Mouse (Mus musculus): ENCODE data around the gene Ly6g6d. TPM values are rescaled to one million over a fixed set of nuclear protein-coding genes. Genes with fewer than 3 reads are reported as not detected.

Gene Ly6g6d
- polyA plus RNA-seq, 1 experiment from 2014 or later = 0.68 TPM

GRCm38 (mm10) chr17:35100196-35100765 is 22.4 kb upstream of the Ly6g6d start:
- H3K4me3 ChIP-seq (replicated peaks) = no peak overlapping the region
- H3K9ac ChIP-seq (replicated peaks) = no peak overlapping the region
- H3K27ac ChIP-seq = no peak overlapping the region
- H3K4me1 ChIP-seq (replicated peaks) = no peaks in the 10 kb centered on the region
- H3K27me3 ChIP-seq = no peaks in the 10 kb centered on the region
- H3K4me2 ChIP-seq = no peak overlapping the region
- no peaks in the 10 kb centered on the region for H3K9me3 ChIP-seq
- H3K36me3 ChIP-seq = peaks cover 89% of the 10 kb centered on the region
- ATAC-seq (ENCODE audit: insufficient number of reproducible peaks, insufficient read depth, low FRiP score, low TSS enrichment, low read depth) = no peak
- WGBS = 74% methylated on average over 10 of the region's 10 CpGs

GRCm38 (mm10) chr17:35097164-35097655 is 19.3 kb upstream of the Ly6g6d start:
- Histone ChIP-seq H3K4me2 (no peak overlapping the region), H3K27me3 (no peaks in the 10 kb centered on the region), H3K9me3 (no peaks in the 10 kb centered on the region), H3K4me3 (replicated peaks) (no peak overlapping the region), H3K27ac (no peak overlapping the region), H3K36me3 (peaks cover 98% of the 10 kb centered on the region), H3K4me1 (replicated peaks) (no peaks in the 10 kb centered on the region), H3K9ac (replicated peaks) (no peak overlapping the region)
- 88% methylated on average over 12 of the region's 12 CpGs for WGBS
- no peak for ATAC-seq (ENCODE audit: insufficient number of reproducible peaks, insufficient read depth, low FRiP score, low TSS enrichment, low read depth)

DNA sequence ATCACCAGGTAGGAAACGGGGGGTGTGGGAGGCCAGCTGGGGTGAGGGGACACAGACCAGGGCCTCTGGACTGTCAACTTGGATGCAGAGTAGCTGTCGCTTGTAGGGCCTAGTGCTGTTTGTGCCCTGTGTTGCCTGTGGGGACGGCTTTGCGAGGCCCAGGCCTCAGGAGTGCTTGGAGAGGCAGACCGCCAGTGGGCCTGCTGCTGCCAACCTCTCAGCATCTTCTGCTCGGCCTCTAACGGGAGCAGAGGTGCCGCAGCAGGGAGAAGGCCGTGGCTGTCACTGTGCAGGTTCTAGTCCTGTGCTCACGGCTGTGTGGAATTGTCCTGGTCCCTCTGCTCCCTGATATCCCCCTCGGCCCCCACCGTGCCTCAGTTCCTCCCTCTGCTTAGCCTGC is 18.7 kb upstream of the Ly6g6d start:
- Histone ChIP-seq H3K9me3 (no peaks in the 10 kb centered on the region), H3K9ac (replicated peaks) (no peak overlapping the region), H3K4me1 (replicated peaks) (no peaks in the 10 kb centered on the region), H3K27ac (no peak overlapping the region), H3K4me3 (replicated peaks) (no peak overlapping the region), H3K36me3 (peaks cover 98% of the 10 kb centered on the region), H3K27me3 (no peaks in the 10 kb centered on the region), H3K4me2 (no peak overlapping the region)
- 86% methylated on average over 12 of the region's 12 CpGs for WGBS
- no peak for ATAC-seq (ENCODE audit: insufficient number of reproducible peaks, insufficient read depth, low FRiP score, low TSS enrichment, low read depth)

DNA sequence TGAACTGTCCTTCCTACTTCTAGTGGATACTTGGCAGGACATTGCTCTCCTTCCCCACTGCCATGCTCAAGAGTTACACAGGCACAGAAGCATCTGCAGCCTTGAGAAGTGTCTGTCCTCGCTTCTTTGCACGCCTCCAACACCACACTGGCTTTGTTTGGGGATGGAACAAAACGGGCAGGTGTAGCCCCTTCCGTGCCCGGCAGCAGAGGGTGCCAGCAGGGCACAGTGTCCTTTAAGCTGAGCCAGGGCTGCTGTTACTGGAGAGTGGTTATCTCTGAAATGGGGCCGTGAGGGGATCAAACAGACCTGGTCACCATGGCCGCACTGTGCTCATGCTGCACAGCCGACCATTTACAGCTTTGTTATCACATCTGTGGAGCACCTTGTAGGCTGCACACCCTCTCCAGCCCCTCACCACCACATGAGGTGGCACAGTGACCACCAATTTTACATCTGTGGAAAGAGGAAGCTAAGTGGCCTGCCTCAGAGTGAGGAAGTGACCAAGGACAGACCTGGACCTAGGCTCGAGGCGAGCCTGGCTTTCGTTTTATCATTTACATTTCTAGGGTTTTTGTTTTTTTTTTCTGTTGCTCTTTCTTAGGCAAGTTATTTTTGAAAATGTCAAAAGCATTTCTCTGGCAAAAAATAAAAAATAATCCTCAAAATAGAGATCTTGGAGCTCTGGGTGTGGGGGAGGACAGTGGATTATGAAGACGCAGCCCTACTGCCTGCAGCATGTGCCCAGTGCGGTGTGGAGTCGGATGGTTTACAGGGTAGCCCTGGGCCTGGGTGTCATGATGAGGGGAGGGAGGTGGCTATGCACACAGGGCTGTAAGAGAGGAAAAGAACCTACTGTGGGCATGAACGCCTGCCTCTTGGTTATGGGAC is 16.9 kb upstream of the Ly6g6d start:
- Histone ChIP-seq H3K9ac (replicated peaks) (no peak overlapping the region), H3K27ac (no peak overlapping the region), H3K4me3 (replicated peaks) (no peak overlapping the region), H3K36me3 (peaks cover 89% of the 10 kb centered on the region), H3K4me1 (replicated peaks) (peaks cover 12% of the 10 kb centered on the region), H3K4me2 (no peak overlapping the region), H3K27me3 (no peaks in the 10 kb centered on the region), H3K9me3 (no peaks in the 10 kb centered on the region)
- 92% methylated on average over 15 of the region's 15 CpGs for WGBS
- ATAC-seq (ENCODE audit: insufficient number of reproducible peaks, insufficient read depth, low FRiP score, low TSS enrichment, low read depth) = no peak

DNA sequence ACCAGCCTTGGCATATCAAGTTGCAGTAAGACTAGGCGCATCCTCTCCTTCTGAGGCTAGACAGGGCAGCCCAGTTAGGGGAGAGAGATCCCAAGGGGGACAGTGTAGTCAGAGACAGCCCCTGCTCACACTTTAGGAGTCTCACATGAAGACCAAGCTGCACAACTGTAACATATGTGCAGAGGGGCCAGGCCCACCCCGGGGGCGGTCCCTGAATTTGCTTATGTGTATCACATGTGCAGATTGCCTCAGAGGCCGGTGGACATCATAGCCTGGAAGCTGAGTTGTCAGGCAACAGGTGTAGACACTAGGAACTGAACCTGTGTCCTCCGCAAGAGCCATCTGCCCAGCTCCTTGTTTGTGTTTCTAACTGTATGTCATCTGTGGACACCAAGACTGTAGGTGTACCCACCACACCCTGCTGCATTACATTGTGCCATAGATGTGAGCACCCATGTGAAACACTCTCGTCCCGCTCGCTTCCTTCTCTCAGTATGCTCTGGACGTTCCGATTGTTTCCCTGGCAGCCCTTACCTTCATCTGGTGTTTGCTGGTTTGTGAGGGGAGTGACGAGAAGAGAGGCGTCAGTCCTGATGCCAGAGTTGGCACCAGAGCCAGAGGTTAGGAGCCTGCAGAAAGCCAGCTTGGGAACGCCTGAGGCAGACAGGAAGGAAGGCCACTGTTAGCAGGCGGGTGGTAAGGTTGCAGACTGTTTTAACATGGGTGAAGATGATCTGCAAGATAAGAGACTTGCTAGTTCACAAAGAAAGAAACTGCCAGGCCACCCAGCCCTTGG is 14.7 kb upstream of the Ly6g6d start:
- Histone ChIP-seq H3K4me2 (no peak overlapping the region), H3K4me1 (replicated peaks) (peaks cover 12% of the 10 kb centered on the region), H3K4me3 (replicated peaks) (no peak overlapping the region), H3K9ac (replicated peaks) (no peak overlapping the region), H3K9me3 (no peaks in the 10 kb centered on the region), H3K27me3 (no peaks in the 10 kb centered on the region), H3K27ac (no peak overlapping the region), H3K36me3 (peaks cover 68% of the 10 kb centered on the region)
- WGBS = 86% methylated on average over 14 of the region's 14 CpGs
- ATAC-seq (ENCODE audit: insufficient number of reproducible peaks, insufficient read depth, low FRiP score, low TSS enrichment, low read depth) = no peak

- Histone ChIP-seq H3K27me3 (no peaks in the 10 kb centered on the region), H3K4me1 (replicated peaks) (peaks cover 12% of the 10 kb centered on the region), H3K9me3 (no peaks in the 10 kb centered on the region), H3K36me3 (peaks cover 46% of the 10 kb centered on the region), H3K4me3 (replicated peaks) (peak overlapping the region; percentile 58), H3K27ac (0 out of 2 replicates have a peak overlapping the region, but pooled peaks have one; percentile 2), H3K9ac (replicated peaks) (peak overlapping the region; percentile 75), H3K4me2 (peak overlapping the region; percentile 65)
- 67% methylated on average over 8 of the region's 8 CpGs for whole genome bisulfite sequencing
- ATAC-seq (ENCODE audit: insufficient number of reproducible peaks, insufficient read depth, low FRiP score, low TSS enrichment, low read depth) = no peak
These were observed 12.5 kb upstream of the Ly6g6d start for GRCm38 (mm10) chr17:35090166-35090932.

- no peaks in the 10 kb centered on the region for H3K9me3 ChIP-seq
- WGBS = 3% methylated on average over 61 of the region's 67 CpGs
- H3K36me3 ChIP-seq = peaks cover 33% of the 10 kb centered on the region
- no peaks in the 10 kb centered on the region for H3K27me3 ChIP-seq
- peak within 1 kb of the TSS; percentile 75 for H3K9ac ChIP-seq (replicated peaks)
- H3K4me1 ChIP-seq (replicated peaks) = peaks cover 12% of the 10 kb centered on the region
- peak within 1 kb of the TSS; percentile 58 for H3K4me3 ChIP-seq (replicated peaks)
- H3K4me2 ChIP-seq = peak within 1 kb of the TSS; percentile 65
- peak; percentile 97 for ATAC-seq (ENCODE audit: insufficient number of reproducible peaks, insufficient read depth, low FRiP score, low TSS enrichment, low read depth)
- peak within 1 kb of the TSS; percentile 93 for H3K27ac ChIP-seq
These were observed 11.2 kb upstream of the Ly6g6d start, which contains the start of gene Abhd16a for GRCm38 (mm10) chr17:35088825-35089644. Gene Abhd16a, plus strand, starts transcription at chr17:35089263.

GRCm38 (mm10) chr17:35088151-35088550 is 10.3 kb upstream of the Ly6g6d start:
- 59% methylated on average over 2 of the region's 2 CpGs for WGBS
- Histone ChIP-seq H3K9me3 (no peaks in the 10 kb centered on the region), H3K4me2 (no peak overlapping the region), H3K27ac (no peak overlapping the region), H3K4me3 (replicated peaks) (no peak overlapping the region), H3K36me3 (peaks cover 25% of the 10 kb centered on the region), H3K27me3 (no peaks in the 10 kb centered on the region), H3K9ac (replicated peaks) (no peak overlapping the region), H3K4me1 (replicated peaks) (peaks cover 12% of the 10 kb centered on the region)
- no peak for ATAC-seq (ENCODE audit: insufficient number of reproducible peaks, insufficient read depth, low FRiP score, low TSS enrichment, low read depth)

DNA sequence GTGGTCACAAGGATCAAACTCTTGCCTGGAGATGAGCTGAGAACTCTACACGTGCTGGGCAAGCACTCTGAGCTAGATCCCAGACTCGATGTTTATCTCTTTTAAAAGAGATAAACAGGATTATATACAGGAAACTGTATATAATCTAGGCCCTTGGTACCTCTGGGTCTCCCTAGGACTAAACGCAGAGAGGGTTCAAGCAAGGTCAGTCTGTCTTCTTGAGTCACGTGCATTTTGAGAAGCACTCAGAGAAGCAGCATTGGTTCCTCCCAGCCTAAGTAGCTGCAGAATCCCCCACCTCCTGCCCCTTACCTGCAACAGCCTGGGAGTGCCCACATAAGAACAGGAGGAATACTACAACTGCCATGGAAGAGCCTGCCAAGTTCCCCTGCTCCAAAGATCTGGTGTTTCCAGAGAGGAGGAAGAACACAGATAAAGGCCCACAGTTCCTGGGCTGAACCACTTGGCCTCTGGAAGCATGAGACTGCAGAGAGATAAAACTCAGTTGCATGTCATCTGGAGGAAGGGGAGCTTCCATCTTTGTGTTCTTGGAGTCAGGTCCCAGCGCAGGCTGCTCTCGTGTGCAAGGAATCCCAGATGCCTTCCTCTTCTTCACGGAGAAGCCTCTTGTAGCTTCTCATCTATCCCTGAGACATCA is 7.5 kb upstream of the Ly6g6d start, which contains the start of gene Ly6g6f:
TSS of gene Ly6g6f (minus strand) at position 403 of the 658 bp plus-strand sequence.
- WGBS = 82% methylated on average over 7 of the region's 7 CpGs
- Histone ChIP-seq H3K9me3 (no peaks in the 10 kb centered on the region), H3K27me3 (no peaks in the 10 kb centered on the region; the same call in 1 of the 2 replicates), H3K27ac (no peak within 1 kb of the TSS), H3K36me3 (no peaks in the 10 kb centered on the region), H3K4me2 (no peak within 1 kb of the TSS), H3K9ac (replicated peaks) (no peak within 1 kb of the TSS), H3K4me1 (replicated peaks) (peaks cover 6% of the 10 kb centered on the region), H3K4me3 (replicated peaks) (no peak within 1 kb of the TSS)
- no peak for ATAC-seq (ENCODE audit: insufficient number of reproducible peaks, insufficient read depth, low FRiP score, low TSS enrichment, low read depth)

Measured in limb, embryonic 12.5 days (tissue).